Mouse (Mus musculus) forebrain, embryonic 16.5 days (tissue): Measurements from ENCODE around the gene Cntrob. TPM values are rescaled to one million over a fixed set of nuclear protein-coding genes. Genes with fewer than 3 reads are reported as not detected.
"Not testable (repeated sequence)": the region's sequence is repeated elsewhere in the genome, so short reads cannot be mapped to it uniquely, and the experiment has no call there.

Source experiments
- ATAC-seq: fragments of 200-750 bp; cut with Nextera tagmentation; 2 replicates; pipeline ENCODE4 v1.8.0; 2017; ENCODE audit warnings: mild to moderate bottlenecking, moderate library complexity
- H3K27ac ChIP-seq: fragments of 300-500 bp; sonication (generic); 2 replicates; pipeline ENCODE4 v1.5.1; 2014; ENCODE audit warnings: low read length, control low read depth
- H3K27me3 ChIP-seq: fragments of 300-500 bp; sonication (generic); replicated peaks from 2 replicates; pipeline ENCODE4 v1.6.1; 2014; ENCODE audit warnings: low read length; ENCODE audit not compliant: control insufficient read depth, insufficient read depth
- H3K36me3 ChIP-seq: fragments of 300-500 bp; sonication (generic); 2 replicates; pipeline ENCODE4 v1.6.1; 2014; ENCODE audit not compliant: control insufficient read depth, insufficient read depth
- H3K4me1 ChIP-seq: fragments of 300-500 bp; sonication (generic); replicated peaks from 2 replicates; pipeline ENCODE4 v1.6.1; 2014; ENCODE audit warnings: low read length; ENCODE audit not compliant: control insufficient read depth, insufficient read depth
- H3K4me2 ChIP-seq: fragments of 300-500 bp; sonication (generic); 2 replicates; pipeline ENCODE4 v1.6.1; 2014; ENCODE audit warnings: mild to moderate bottlenecking, low read length, control low read depth
- H3K4me3 ChIP-seq: fragments of 300-500 bp; sonication (generic); replicated peaks from 2 replicates; pipeline ENCODE4 v1.5.1; 2014; ENCODE audit warnings: mild to moderate bottlenecking, low read length, control low read depth
- H3K9ac ChIP-seq: fragments of 300-500 bp; sonication (generic); replicated peaks from 2 replicates; pipeline ENCODE4 v1.6.1; 2014; ENCODE audit warnings: low read depth, low read length, control low read depth
- H3K9me3 ChIP-seq: fragments of 300-500 bp; sonication (generic); 2 replicates; pipeline ENCODE4 v1.6.1; 2016; ENCODE audit warnings: low read length; ENCODE audit not compliant: control insufficient read depth
- WGBS: fragments of 180-500 bp; shearing (Covaris S2); extraction: QIAGEN DNeasy Blood & Tissue Kit; methylation state at CpG from one replicate; pipeline ENCODE4 v1.1.7; 2014; 5-methylcytosine and 5-hydroxymethylcytosine counted together
- polyA plus RNA-seq: library from polyadenylated mRNA; unstranded; fragments of >200 nt; fragmentation: Nextera tagmentation; extraction: Ambion mirVana; gene quantifications from 2 replicates; pipeline ENCODE4 v1.2.1, GENCODE M21; 2015

The Cntrob gene
- polyA plus RNA-seq, 1 experiment from 2014 or later = 31.0 TPM

GRCm38 (mm10) chr11:69327648-69328047 lies 4.1 kb upstream of the Cntrob start:
- no peaks in the 10 kb centered on the region for H3K36me3 ChIP-seq
- H3K27ac ChIP-seq = no peak overlapping the region
- H3K4me1 ChIP-seq = peaks cover 44% of the 10 kb centered on the region
- H3K4me3 ChIP-seq = no peak overlapping the region
- H3K9ac ChIP-seq = no peak overlapping the region
- H3K9me3 ChIP-seq = no peaks in the 10 kb centered on the region
- no peak for ATAC-seq
- H3K4me2 ChIP-seq = no peak overlapping the region
- WGBS = 61% methylated on average over 6 of the region's 6 CpGs
- H3K27me3 ChIP-seq = no peaks in the 10 kb centered on the region

GRCm38 (mm10) chr11:69327157-69327442 lies 3.5 kb upstream of the Cntrob start:
- no peaks in the 10 kb centered on the region for H3K36me3 ChIP-seq
- no peak overlapping the region; the same call in 1 of the 2 replicates for H3K4me2 ChIP-seq
- peaks cover 44% of the 10 kb centered on the region for H3K4me1 ChIP-seq
- no peaks in the 10 kb centered on the region for H3K27me3 ChIP-seq
- H3K27ac ChIP-seq = no peak overlapping the region
- no peak for ATAC-seq
- WGBS = 10% methylated on average over 9 of the region's 9 CpGs
- H3K9me3 ChIP-seq = no peaks in the 10 kb centered on the region
- H3K4me3 ChIP-seq = no peak overlapping the region; the same call in 1 of the 2 replicates
- no peak overlapping the region for H3K9ac ChIP-seq

- no peak; the same call in 1 of the 2 replicates for ATAC-seq
- H3K27ac ChIP-seq = no peak overlapping the region
Observed at GRCm38 (mm10) chr11:69326408-69327156, 3.0 kb upstream of the Cntrob start.

GRCm38 (mm10) chr11:69325628-69326407 lies 2.2 kb upstream of the Cntrob start, which contains the start of gene Kcnab3:
Gene Kcnab3 (plus strand): TSS chr11:69326258.
- H3K36me3 ChIP-seq = no peaks in the 10 kb centered on the region
- H3K27ac ChIP-seq = no peak within 1 kb of the TSS
- 10% methylated on average over 26 of the region's 26 CpGs for WGBS
- peak within 1 kb of the TSS; percentile 64 for H3K4me2 ChIP-seq
- H3K4me3 ChIP-seq = peak within 1 kb of the TSS; percentile 44
- no peaks in the 10 kb centered on the region for H3K27me3 ChIP-seq
- H3K9me3 ChIP-seq = no peaks in the 10 kb centered on the region
- peak within 1 kb of the TSS; percentile 62 for H3K9ac ChIP-seq
- H3K4me1 ChIP-seq = peaks cover 46% of the 10 kb centered on the region
- ATAC-seq = peak; percentile 53

More at GRCm38 (mm10) chr11:69326408-69327156, 3.0 kb upstream of the Cntrob start:
- peak overlapping the region; percentile 44 for H3K4me3 ChIP-seq
- H3K4me1 ChIP-seq = peaks cover 46% of the 10 kb centered on the region
- H3K27me3 ChIP-seq = no peaks in the 10 kb centered on the region
- no peaks in the 10 kb centered on the region for H3K36me3 ChIP-seq
- peak overlapping the region; percentile 62 for H3K9ac ChIP-seq
- peak overlapping the region; percentile 64 for H3K4me2 ChIP-seq
- under 1% methylated on average over 45 of the region's 45 CpGs for WGBS
- H3K9me3 ChIP-seq = no peaks in the 10 kb centered on the region

- Histone ChIP-seq H3K4me1 (peaks cover 46% of the 10 kb centered on the region), H3K9me3 (no peaks in the 10 kb centered on the region), H3K4me3 (peak overlapping the region; percentile 50), H3K27me3 (no peaks in the 10 kb centered on the region), H3K9ac (no peak overlapping the region), H3K4me2 (peak overlapping the region; percentile 94), H3K27ac (no peak overlapping the region), H3K36me3 (no peaks in the 10 kb centered on the region)
- 83% methylated on average over 6 of the region's 6 CpGs for WGBS
- ATAC-seq = no peak
Observed at GRCm38 (mm10) chr11:69324749-69325148, 1.2 kb upstream of the Cntrob start.

- Histone ChIP-seq H3K9ac (peak overlapping the region; percentile 78), H3K36me3 (peaks cover 7% of the 10 kb centered on the region; the same call in 1 of the 2 replicates), H3K27me3 (no peaks in the 10 kb centered on the region), H3K4me1 (peaks cover 46% of the 10 kb centered on the region), H3K4me2 (peak overlapping the region; percentile 73), H3K4me3 (peak overlapping the region; percentile 50), H3K27ac (peak overlapping the region; percentile 91), H3K9me3 (no peaks in the 10 kb centered on the region)
- ATAC-seq = no peak
- 10% methylated on average over 18 of the region's 18 CpGs for WGBS
Observed at GRCm38 (mm10) chr11:69322693-69323471, 693 bp downstream of the Cntrob start.

- peak overlapping the region; percentile 73 for H3K4me2 ChIP-seq
- H3K27me3 ChIP-seq = no peaks in the 10 kb centered on the region
- H3K9ac ChIP-seq = peak overlapping the region; percentile 15; the same call in 1 of the 2 replicates
- H3K27ac ChIP-seq = no peak overlapping the region
- ATAC-seq = no peak
- WGBS = 48% methylated on average over 6 of the region's 6 CpGs
- H3K4me1 ChIP-seq = peaks cover 44% of the 10 kb centered on the region
- H3K4me3 ChIP-seq = peak overlapping the region; percentile 50
- H3K36me3 ChIP-seq = peaks cover 14% of the 10 kb centered on the region
- no peaks in the 10 kb centered on the region for H3K9me3 ChIP-seq
Observed at GRCm38 (mm10) chr11:69322010-69322409, 1.6 kb downstream of the Cntrob start.

- Histone ChIP-seq H3K9ac (0 out of 2 replicates have a peak overlapping the region, but pooled peaks have one; percentile 15), H3K4me1 (peaks cover 40% of the 10 kb centered on the region), H3K4me3 (no peak overlapping the region), H3K27me3 (no peaks in the 10 kb centered on the region), H3K9me3 (no peaks in the 10 kb centered on the region), H3K4me2 (peak overlapping the region; percentile 73; the same call in 1 of the 2 replicates), H3K36me3 (peaks cover 14% of the 10 kb centered on the region), H3K27ac (no peak overlapping the region)
- 90% methylated on average over 6 of the region's 6 CpGs for WGBS
- no peak for ATAC-seq
Observed at GRCm38 (mm10) chr11:69321580-69321979, 2.0 kb downstream of the Cntrob start.

- ATAC-seq = not testable (repeated sequence)
- peaks cover 14% of the 10 kb centered on the region for H3K36me3 ChIP-seq
- 88% methylated on average over 3 of the region's 3 CpGs for WGBS
Observed at GRCm38 (mm10) chr11:69318000-69318399, 5.6 kb downstream of the Cntrob start.

More at GRCm38 (mm10) chr11:69318000-69318399, 5.6 kb downstream of the Cntrob start:
- H3K9me3 ChIP-seq, H3K27ac ChIP-seq, H3K4me2 ChIP-seq, H3K27me3 ChIP-seq, H3K4me3 ChIP-seq, H3K9ac ChIP-seq: not testable (repeated sequence)
- H3K4me1 ChIP-seq = peaks cover 19% of the 10 kb centered on the region
